Mouse (Mus musculus) myocyte (in vitro differentiated cells): Measurements from ENCODE around the gene Rbfox1. TPM values are rescaled to one million over a fixed set of nuclear protein-coding genes. Genes with fewer than 3 reads are reported as not detected.

Experiments used
- H3K27me3 ChIP-seq: one replicate; pipeline ENCODE4 v1.6.1; 2011; ENCODE audit not compliant: control insufficient read depth, insufficient read depth, insufficient read length
- H3K36me3 ChIP-seq: one replicate; pipeline ENCODE4 v1.6.1; 2011; ENCODE audit not compliant: control insufficient read depth, insufficient read depth
- H3K4me2 ChIP-seq: one replicate; pipeline ENCODE4 v1.6.1; 2011; ENCODE audit warnings: low read depth, control low read depth
- H3K4me3 ChIP-seq: one replicate; pipeline ENCODE4 v1.5.1; 2011; ENCODE audit warnings: mild to moderate bottlenecking, control low read depth, moderate library complexity
- H3K79me2 ChIP-seq: one replicate; pipeline ENCODE4 v1.6.1; 2011; ENCODE audit not compliant: control insufficient read depth, insufficient read depth
- H3ac ChIP-seq: one replicate; pipeline ENCODE4 v1.6.1; 2011; ENCODE audit not compliant: control insufficient read depth, insufficient read length
- CEBPB ChIP-seq: IDR thresholded peaks from 2 replicates; pipeline ENCODE4 v1.6.1; 2011; ENCODE audit warnings: mild to moderate bottlenecking, moderate library complexity; ENCODE audit not compliant: poor library complexity, insufficient read depth, severe bottlenecking
- E2F4 ChIP-seq: IDR thresholded peaks from one replicate; pipeline ENCODE4 v1.6.1; 2011; ENCODE audit warnings: mild to moderate bottlenecking, control low read depth, moderate library complexity; ENCODE audit not compliant: insufficient read depth
- MAX ChIP-seq: IDR thresholded peaks from one replicate; pipeline ENCODE4 v1.6.1; 2011; ENCODE audit warnings: low read depth, mild to moderate bottlenecking, control low read depth
- MYOD1 ChIP-seq, 3 experiments: IDR thresholded peaks; one replicate each; pipeline ENCODE4 v1.6.1; 2011; ENCODE audit warnings: control low read depth in 2 of 3, low read depth in 2 of 3, mild to moderate bottlenecking in 2 of 3, moderate library complexity in 1 of 3; ENCODE audit not compliant: insufficient read length in 2 of 3, control insufficient read depth in 1 of 3
- MYOG ChIP-seq, 3 experiments: IDR thresholded peaks; one replicate each; pipeline ENCODE4 v1.6.1; 2011; ENCODE audit warnings: control low read depth in 2 of 3, low read depth in 2 of 3, mild to moderate bottlenecking in 2 of 3; ENCODE audit not compliant: insufficient read length in 2 of 3, control insufficient read depth in 1 of 3, insufficient read depth in 1 of 3
- POLR2A ChIP-seq: IDR thresholded peaks from one replicate; pipeline ENCODE4 v1.6.1; 2011; ENCODE audit warnings: low read depth, mild to moderate bottlenecking, control low read depth, moderate library complexity; ENCODE audit not compliant: insufficient read length
- POLR2AphosphoS2 ChIP-seq: IDR thresholded peaks from one replicate; pipeline ENCODE4 v1.6.1; 2011; ENCODE audit warnings: low read depth, control low read depth; ENCODE audit not compliant: insufficient read length
- REST ChIP-seq: IDR thresholded peaks from one replicate; pipeline ENCODE4 v1.6.1; 2011; ENCODE audit warnings: mild to moderate bottlenecking, control low read depth, moderate library complexity; ENCODE audit not compliant: insufficient read depth, insufficient read length
- SRF ChIP-seq: IDR thresholded peaks from one replicate; pipeline ENCODE4 v1.6.1; 2011; ENCODE audit warnings: low read depth; ENCODE audit not compliant: control insufficient read depth, insufficient read length
- TCF12 ChIP-seq: IDR thresholded peaks from one replicate; pipeline ENCODE4 v1.6.1; 2011; ENCODE audit warnings: mild to moderate bottlenecking, control low read depth; ENCODE audit not compliant: poor library complexity, insufficient read depth, severe bottlenecking
- TCF3 ChIP-seq: IDR thresholded peaks from one replicate; pipeline ENCODE4 v1.6.1; 2011; ENCODE audit warnings: low read depth, control low read depth; ENCODE audit not compliant: insufficient read length
- USF1 ChIP-seq: IDR thresholded peaks from one replicate; pipeline ENCODE4 v1.6.1; 2011; ENCODE audit warnings: low read depth, mild to moderate bottlenecking, control low read depth, moderate library complexity
- polyA plus RNA-seq: library from polyadenylated mRNA; unstranded; fragments of >200 nt; fragmentation: generic; extraction: Trizol; gene quantifications from one replicate; pipeline ENCODE4 v1.2.1, GENCODE M21; 2012; ENCODE audit warnings: missing spikeins

The Rbfox1 gene
- polyA plus RNA-seq, 1 experiment = 8.3 TPM

- Histone ChIP-seq H3ac (no peak overlapping the region), H3K27me3 (no peaks in the 10 kb centered on the region), H3K4me2 (no peak overlapping the region), H3K36me3 (no peaks in the 10 kb centered on the region), H3K4me3 (no peak overlapping the region), H3K79me2 (no peaks in the 10 kb centered on the region)
- no peak for TF ChIP-seq E2F4
- TF ChIP-seq TCF12 = no peak
- no peak for TF ChIP-seq SRF
- TF ChIP-seq MYOG (IDR thresholded peaks at IDR 0.05; ENCODE audit: control insufficient read depth in 1 of 3, insufficient read depth in 1 of 3, insufficient read length in 2 of 3, low read depth in 2 of 3) = no peak
- TF ChIP-seq TCF3 = no peak
- TF ChIP-seq REST = no peak
- TF ChIP-seq MYOD1 (IDR thresholded peaks at IDR 0.05; ENCODE audit: control insufficient read depth in 1 of 3, insufficient read length in 2 of 3, low read depth in 2 of 3) = no peak
- no peak for TF ChIP-seq CEBPB
- no peak for TF ChIP-seq POLR2AphosphoS2
- TF ChIP-seq POLR2A = no peak
- TF ChIP-seq MAX = no peak
Observed at GRCm38 (mm10) chr16:7347522-7348165, 1462.5 kb downstream of the Rbfox1 start.

DNA sequence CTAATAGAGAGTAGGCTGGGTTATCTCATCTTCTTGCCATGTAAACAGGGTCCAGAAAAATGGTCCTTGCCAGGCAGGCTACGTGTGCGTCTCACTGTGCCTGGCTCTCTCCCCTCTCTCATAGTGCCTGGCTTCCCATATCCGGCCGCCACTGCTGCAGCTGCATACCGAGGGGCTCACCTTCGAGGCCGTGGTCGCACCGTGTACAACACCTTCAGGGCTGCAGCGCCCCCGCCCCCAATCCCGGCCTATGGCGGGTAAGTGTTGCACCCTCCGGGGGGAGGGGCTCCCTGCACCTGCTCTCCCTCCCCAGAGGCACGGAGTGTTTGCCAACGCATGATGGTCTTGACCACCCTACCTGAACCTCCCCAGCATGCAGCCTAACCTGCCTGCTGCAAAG lies 1467.7 kb downstream of the Rbfox1 start:
- no peaks in the 10 kb centered on the region for H3K36me3 ChIP-seq
- no peaks in the 10 kb centered on the region for H3K79me2 ChIP-seq
- H3K4me3 ChIP-seq = no peak overlapping the region
- H3ac ChIP-seq = no peak overlapping the region
- H3K4me2 ChIP-seq = no peak overlapping the region
- TF ChIP-seq TCF3 (no peak), POLR2AphosphoS2 (no peak), REST (no peak), MAX (no peak), MYOG (IDR thresholded peaks at IDR 0.05; ENCODE audit: control insufficient read depth in 1 of 3, insufficient read depth in 1 of 3, insufficient read length in 2 of 3, low read depth in 2 of 3) (no peak), E2F4 (no peak), MYOD1 (IDR thresholded peaks at IDR 0.05; ENCODE audit: control insufficient read depth in 1 of 3, insufficient read length in 2 of 3, low read depth in 2 of 3) (no peak), POLR2A (no peak), CEBPB (no peak), SRF (no peak), USF1 (no peak), TCF12 (no peak)
- no peaks in the 10 kb centered on the region for H3K27me3 ChIP-seq

DNA sequence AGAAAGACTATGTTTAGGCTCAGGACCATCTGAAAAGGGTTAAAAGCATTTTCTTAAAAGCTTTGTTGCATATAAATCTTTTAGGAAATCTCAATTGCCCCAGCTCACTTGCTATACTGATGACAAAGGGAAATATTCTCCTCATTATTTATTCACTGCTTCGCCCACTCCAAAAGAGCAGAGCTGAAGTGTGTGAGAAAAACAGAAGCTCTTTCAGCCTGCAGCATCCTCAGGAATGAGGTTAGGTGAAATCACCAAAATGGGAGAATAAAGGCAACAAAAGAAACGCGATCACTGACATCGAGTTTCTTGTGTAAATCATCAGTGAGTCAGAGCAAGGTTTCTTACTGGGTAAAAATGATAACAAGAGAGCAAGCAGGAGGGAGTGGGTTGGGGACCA lies 1469.0 kb downstream of the Rbfox1 start:
- Histone ChIP-seq H3K27me3 (no peaks in the 10 kb centered on the region), H3K4me2 (no peak overlapping the region), H3K79me2 (no peaks in the 10 kb centered on the region), H3K4me3 (no peak overlapping the region), H3K36me3 (no peaks in the 10 kb centered on the region), H3ac (no peak overlapping the region)
- TF ChIP-seq E2F4 (no peak), MAX (no peak), SRF (no peak), POLR2AphosphoS2 (no peak), CEBPB (no peak), POLR2A (no peak), REST (no peak), MYOG (IDR thresholded peaks at IDR 0.05; ENCODE audit: control insufficient read depth in 1 of 3, insufficient read depth in 1 of 3, insufficient read length in 2 of 3, low read depth in 2 of 3) (no peak), USF1 (no peak), TCF12 (no peak), TCF3 (no peak), MYOD1 (IDR thresholded peaks at IDR 0.05; ENCODE audit: control insufficient read depth in 1 of 3, insufficient read length in 2 of 3, low read depth in 2 of 3) (no peak)

GRCm38 (mm10) chr16:7359043-7359442 lies 1473.9 kb downstream of the Rbfox1 start:
- no peak overlapping the region for H3K4me3 ChIP-seq
- H3K36me3 ChIP-seq = no peaks in the 10 kb centered on the region
- H3ac ChIP-seq = no peak overlapping the region
- H3K79me2 ChIP-seq = no peaks in the 10 kb centered on the region
- TF ChIP-seq SRF = no peak
- H3K27me3 ChIP-seq = no peaks in the 10 kb centered on the region
- H3K4me2 ChIP-seq = no peak overlapping the region

GRCm38 (mm10) chr16:7360706-7361105 lies 1475.6 kb downstream of the Rbfox1 start:
- Histone ChIP-seq H3K79me2 (no peaks in the 10 kb centered on the region), H3ac (no peak overlapping the region), H3K4me3 (no peak overlapping the region), H3K36me3 (no peaks in the 10 kb centered on the region), H3K27me3 (no peaks in the 10 kb centered on the region), H3K4me2 (no peak overlapping the region)
- TF ChIP-seq TCF3 (no peak), MYOG (IDR thresholded peaks at IDR 0.05; ENCODE audit: control insufficient read depth in 1 of 3, insufficient read depth in 1 of 3, insufficient read length in 2 of 3, low read depth in 2 of 3) (no peak), CEBPB (no peak), USF1 (no peak), TCF12 (no peak), E2F4 (no peak), MAX (no peak), REST (no peak), POLR2AphosphoS2 (no peak), SRF (no peak), POLR2A (no peak), MYOD1 (IDR thresholded peaks at IDR 0.05; ENCODE audit: control insufficient read depth in 1 of 3, insufficient read length in 2 of 3, low read depth in 2 of 3) (no peak)
